Mouse (Mus musculus) yolk sac, embryonic 10.5 days (tissue): ENCODE measurements around the gene Nt5dc3.
A peak's percentile ranks its signal among the peaks of the same experiment; 100 is the strongest.

Experiments
- DNase-seq: peaks from one replicate; pipeline ENCODE4 v3.0.0-alpha.2; 2017; ENCODE audit warnings: low spot score

Gene Nt5dc3

GRCm38 (mm10) chr10:86779117-86779755 lies 431 bp downstream of the Nt5dc3 start:
- DNase-seq, result peak; percentile 41

- DNase-seq, result no peak
Measured at GRCm38 (mm10) chr10:86779816-86780500, 1.2 kb downstream of the Nt5dc3 start.

GRCm38 (mm10) chr10:86781641-86782040 lies 2.8 kb downstream of the Nt5dc3 start:
- no peak for DNase-seq

DNA sequence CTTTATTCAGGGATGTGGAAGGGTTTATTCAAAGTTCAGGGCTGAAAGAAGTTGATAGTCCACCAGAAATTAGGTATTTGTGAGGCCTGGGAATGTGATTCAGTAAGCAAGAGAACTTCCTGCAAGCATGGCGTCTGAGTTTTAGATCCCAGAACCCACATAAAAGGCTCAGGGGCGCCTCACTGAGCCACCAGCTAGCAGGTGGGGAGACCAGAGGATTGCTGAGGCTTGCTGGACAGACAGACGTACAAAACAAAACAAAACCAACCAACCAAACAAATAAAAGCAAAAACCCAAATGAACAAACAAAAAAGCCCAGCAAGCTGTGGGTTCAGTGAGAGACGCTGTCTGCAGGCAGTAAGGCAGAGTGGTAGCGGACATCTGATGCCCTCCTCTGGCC lies 3.9 kb downstream of the Nt5dc3 start:
- no peak for DNase-seq

DNA sequence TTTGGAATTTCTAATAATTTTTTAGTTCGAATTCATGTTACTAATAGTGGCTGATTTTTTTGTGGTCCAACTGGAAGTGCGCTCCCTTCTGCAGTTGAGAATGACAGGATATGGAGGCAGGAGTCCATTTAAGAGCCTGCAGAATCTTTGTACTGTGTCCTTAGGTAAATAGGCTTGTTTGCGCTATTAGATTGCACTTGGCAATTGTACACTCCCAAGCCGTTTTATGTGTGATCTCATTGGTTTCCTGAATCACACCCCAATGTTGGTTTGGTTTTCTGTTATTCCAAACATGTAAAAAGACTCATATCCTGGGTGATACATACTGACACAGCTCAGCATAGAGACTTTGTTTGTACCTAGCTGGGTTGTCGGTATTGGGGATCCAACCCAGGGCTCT lies 4.8 kb downstream of the Nt5dc3 start:
- no peak for DNase-seq

DNA sequence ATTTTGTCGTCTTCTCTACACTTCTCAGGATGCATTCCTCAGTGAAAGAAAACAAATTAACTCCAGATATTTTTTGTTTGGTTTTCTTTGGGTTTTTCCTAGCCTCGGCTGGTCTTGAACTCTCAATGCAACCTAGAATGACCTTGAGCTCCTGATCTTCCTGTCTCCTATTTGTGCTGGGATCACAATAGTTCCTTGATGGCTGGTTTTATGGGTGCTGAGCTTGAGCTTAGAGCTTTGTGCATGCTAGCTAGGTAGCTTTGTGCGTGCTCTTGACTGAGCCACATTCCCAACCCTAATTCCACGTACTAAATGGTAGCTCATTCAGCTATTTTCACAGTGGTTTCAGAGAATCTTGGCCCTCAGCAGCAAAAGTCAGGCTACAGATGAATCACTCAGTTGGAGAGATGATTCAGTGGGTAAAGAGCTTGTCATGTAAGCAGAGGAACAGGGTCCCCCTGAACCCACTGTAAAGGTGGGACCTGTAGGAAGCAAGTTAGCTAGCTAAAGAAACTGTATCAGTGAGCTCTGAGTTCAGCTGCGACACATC lies 5.4 kb downstream of the Nt5dc3 start:
- no peak for DNase-seq

DNA sequence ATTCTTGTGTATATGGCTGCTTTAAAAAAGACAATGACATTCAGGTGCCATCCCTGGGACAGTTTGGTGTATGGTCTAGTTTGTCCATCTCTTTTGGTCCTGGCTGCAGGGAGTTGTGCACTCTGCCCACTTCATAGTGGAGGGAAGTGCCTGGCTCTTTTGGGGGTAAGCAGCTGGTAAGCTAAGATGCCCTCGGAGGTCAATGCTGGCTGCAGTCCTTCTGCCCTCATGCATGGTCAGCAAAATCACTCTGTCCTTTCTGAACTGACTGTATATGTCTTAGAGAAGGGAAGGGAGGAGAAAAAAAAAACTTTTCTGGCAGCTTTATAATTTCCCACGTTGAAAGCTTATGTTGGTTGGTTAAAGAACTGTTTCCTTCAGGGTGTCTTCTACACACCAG lies 6.6 kb downstream of the Nt5dc3 start:
- no peak for DNase-seq

DNA sequence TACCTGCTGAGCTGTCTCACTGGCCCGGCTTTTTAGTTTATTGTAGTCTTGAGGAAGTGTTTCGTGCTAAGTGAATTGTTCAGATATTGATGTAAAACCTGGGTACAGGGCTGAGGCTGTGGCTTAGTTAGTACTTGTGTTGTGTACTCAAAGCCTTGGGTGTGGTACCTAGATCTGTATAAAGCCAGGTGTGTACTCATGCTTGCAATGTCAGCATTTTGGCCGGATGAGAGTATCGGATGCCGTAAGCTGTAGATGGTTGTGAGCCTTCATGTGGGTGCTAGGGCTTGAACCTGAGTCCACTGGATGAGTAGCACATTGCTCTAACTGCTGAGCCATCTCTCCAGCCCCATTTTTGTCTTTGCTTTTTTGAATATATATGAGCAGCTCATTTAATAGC lies 7.3 kb downstream of the Nt5dc3 start:
- no peak for DNase-seq

- no peak for DNase-seq
Measured at GRCm38 (mm10) chr10:86788193-86788592, 9.4 kb downstream of the Nt5dc3 start.

DNA sequence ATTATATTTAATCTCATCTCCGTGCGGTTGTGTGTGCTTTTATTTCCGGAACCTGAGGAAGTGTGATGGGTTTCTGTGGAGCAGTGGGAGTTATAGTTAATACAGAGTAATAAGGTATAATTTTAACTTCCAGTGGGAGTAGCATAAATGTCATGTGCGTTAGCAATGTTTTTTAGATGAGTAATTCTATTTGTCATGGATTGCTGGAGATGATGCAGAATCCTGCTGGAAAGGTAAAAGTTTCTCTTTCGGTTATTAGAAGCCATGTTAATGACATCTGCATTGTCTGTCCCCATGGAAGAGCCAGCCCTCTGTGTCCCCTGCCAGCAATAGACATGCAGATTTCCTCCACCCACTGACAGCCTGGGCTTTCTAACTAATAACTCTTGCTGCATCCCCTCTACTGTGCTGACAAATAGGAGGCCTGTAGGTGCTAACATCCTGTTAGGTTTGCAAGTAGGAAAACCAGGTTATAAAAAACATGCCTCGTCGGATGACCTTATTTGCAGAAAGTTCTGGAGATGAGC lies 10.4 kb downstream of the Nt5dc3 start:
- DNase-seq, result no peak

DNA sequence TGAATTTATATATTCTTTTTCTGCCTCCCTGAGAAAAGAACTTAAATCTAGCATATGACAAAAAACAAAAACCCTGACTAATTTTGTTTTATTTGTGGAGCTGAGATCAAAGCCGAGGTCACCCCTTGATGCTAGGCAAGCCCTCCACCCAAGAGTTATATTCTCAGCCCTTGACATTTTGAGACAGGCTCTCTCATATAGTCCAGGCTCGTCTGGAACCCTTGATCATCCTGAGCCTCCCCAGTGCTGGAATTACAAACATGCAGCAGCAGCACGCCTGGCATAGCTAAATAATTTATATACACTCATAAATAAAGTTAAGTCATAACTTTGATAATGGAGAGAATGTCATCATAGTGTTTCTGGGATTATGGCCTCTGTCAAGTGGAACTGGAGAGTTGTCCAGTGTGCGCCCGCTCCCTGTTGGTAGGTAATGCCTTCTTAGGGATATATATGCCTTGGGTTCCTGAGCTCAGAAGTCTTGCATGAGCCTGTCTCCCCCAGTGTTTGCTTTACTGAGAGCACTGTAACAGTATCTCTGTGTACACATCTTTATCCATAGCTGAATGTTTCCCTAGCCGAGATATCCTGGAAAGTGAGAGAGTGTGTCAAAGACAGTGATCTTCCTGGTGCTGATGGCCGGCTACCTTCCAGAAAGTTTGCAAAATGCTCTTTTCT lies 12.8 kb downstream of the Nt5dc3 start:
- peak; percentile 24 for DNase-seq

GRCm38 (mm10) chr10:86793509-86793951 lies 14.7 kb downstream of the Nt5dc3 start:
- DNase-seq, result no peak

DNA sequence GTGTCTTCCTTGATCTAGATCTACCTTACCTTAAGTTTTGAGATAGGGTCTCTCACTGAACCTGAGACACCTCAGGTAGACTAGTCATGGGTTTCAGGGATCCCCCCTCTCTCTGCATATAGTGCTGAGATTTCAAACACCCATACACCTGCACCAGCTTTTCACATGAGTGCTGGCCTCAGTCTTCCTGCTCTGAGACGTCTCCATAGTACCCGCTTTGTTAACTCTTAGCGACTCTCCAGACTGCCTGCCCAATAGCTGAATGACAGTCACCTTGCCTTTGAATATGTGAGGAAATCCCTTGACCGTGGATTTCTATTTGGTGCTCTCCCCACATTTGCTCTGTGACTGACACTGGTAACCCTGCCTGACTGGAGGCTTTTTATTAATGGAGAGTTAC lies 15.4 kb downstream of the Nt5dc3 start:
- no peak for DNase-seq

GRCm38 (mm10) chr10:86794794-86795535 lies 16.2 kb downstream of the Nt5dc3 start:
- no peak for DNase-seq

- DNase-seq, result no peak
Measured at GRCm38 (mm10) chr10:86796073-86796741, 17.4 kb downstream of the Nt5dc3 start.

- no peak for DNase-seq
Measured at GRCm38 (mm10) chr10:86807362-86807761, 28.6 kb downstream of the Nt5dc3 start.

- DNase-seq, result no peak
Measured at GRCm38 (mm10) chr10:86808013-86808758, 29.4 kb downstream of the Nt5dc3 start.

- DNase-seq, result no peak
Measured at GRCm38 (mm10) chr10:86810000-86810399, 31.2 kb downstream of the Nt5dc3 start.

- DNase-seq, result no peak
Measured at GRCm38 (mm10) chr10:86810612-86811011, 31.8 kb downstream of the Nt5dc3 start.

- DNase-seq, result no peak
Measured at GRCm38 (mm10) chr10:86814292-86815131, 35.7 kb downstream of the Nt5dc3 start.
